Mouse (Mus musculus) inflammation-experienced regulatory T-cells, adult 6 months (primary cell): ENCODE measurements at regions not wholly inside any gene's neighbourhood (a gene's known extent, or its start where the extent isn't known, plus 50 kb on each side); places are given as distances from the start of the nearest gene placed in this dataset.

ENCODE experiments used
- ATAC-seq: one replicate; pipeline ENCODE4 v1.8.0; 2017

- ATAC-seq: no peak
These were observed 297.8 kb upstream of the Runx1 start for GRCm38 (mm10) chr16:93123707-93124106.

GRCm38 (mm10) chr16:93116111-93116969, 290.4 kb upstream of the Runx1 start:
- ATAC-seq: no peak

- ATAC-seq: no peak
These were observed 285.0 kb upstream of the Runx1 start for GRCm38 (mm10) chr16:93110912-93111311.

- no peak for ATAC-seq
These were observed 284.5 kb upstream of the Runx1 start for GRCm38 (mm10) chr16:93110451-93110850.

GRCm38 (mm10) chr16:93109683-93110407, 283.9 kb upstream of the Runx1 start:
- ATAC-seq: peak; percentile 46

GRCm38 (mm10) chr16:93107524-93107845, 281.5 kb upstream of the Runx1 start:
- ATAC-seq: no peak

GRCm38 (mm10) chr16:93106811-93107523, 281.0 kb upstream of the Runx1 start:
- no peak for ATAC-seq

GRCm38 (mm10) chr16:93102174-93102573, 276.2 kb upstream of the Runx1 start:
- no peak for ATAC-seq

GRCm38 (mm10) chr16:93098057-93098456, 272.1 kb upstream of the Runx1 start:
- no peak for ATAC-seq

- no peak for ATAC-seq
These were observed 270.2 kb upstream of the Runx1 start for GRCm38 (mm10) chr16:93096175-93096574.

GRCm38 (mm10) chr16:93092796-93093195, 266.8 kb upstream of the Runx1 start:
- no peak for ATAC-seq

GRCm38 (mm10) chr16:93085227-93085883, 259.4 kb upstream of the Runx1 start:
- no peak for ATAC-seq

- ATAC-seq: no peak
These were observed 257.8 kb upstream of the Runx1 start for GRCm38 (mm10) chr16:93083756-93084155.

- ATAC-seq: no peak
These were observed 257.2 kb upstream of the Runx1 start for GRCm38 (mm10) chr16:93083142-93083541.

- ATAC-seq: no peak
These were observed 255.6 kb upstream of the Runx1 start for GRCm38 (mm10) chr16:93081533-93081932.

- no peak for ATAC-seq
These were observed 253.9 kb upstream of the Runx1 start for GRCm38 (mm10) chr16:93079660-93080390.

- ATAC-seq: no peak
These were observed 253.0 kb upstream of the Runx1 start for GRCm38 (mm10) chr16:93078909-93079308.

- ATAC-seq: no peak
These were observed 249.5 kb upstream of the Runx1 start for GRCm38 (mm10) chr16:93075488-93075887.

- no peak for ATAC-seq
These were observed 246.2 kb upstream of the Runx1 start for GRCm38 (mm10) chr16:93072156-93072555.

- no peak for ATAC-seq
These were observed 245.8 kb upstream of the Runx1 start for GRCm38 (mm10) chr16:93071726-93072125.

- ATAC-seq: no peak
These were observed 240.9 kb upstream of the Runx1 start for GRCm38 (mm10) chr16:93066821-93067220.
